Mouse (Mus musculus): Measurements from ENCODE around the gene Il6ra.
"Not testable (repeated sequence)": the region's sequence is repeated elsewhere in the genome, so short reads cannot be mapped to it uniquely, and the experiment has no call there.

The Il6ra gene

GRCm38 (mm10) chr3:89872684-89873083 is 40.3 kb downstream of the Il6ra start:
- no peak for DNase-seq

- no peak for DNase-seq
These were observed 40.8 kb downstream of the Il6ra start for GRCm38 (mm10) chr3:89872209-89872608.

DNA sequence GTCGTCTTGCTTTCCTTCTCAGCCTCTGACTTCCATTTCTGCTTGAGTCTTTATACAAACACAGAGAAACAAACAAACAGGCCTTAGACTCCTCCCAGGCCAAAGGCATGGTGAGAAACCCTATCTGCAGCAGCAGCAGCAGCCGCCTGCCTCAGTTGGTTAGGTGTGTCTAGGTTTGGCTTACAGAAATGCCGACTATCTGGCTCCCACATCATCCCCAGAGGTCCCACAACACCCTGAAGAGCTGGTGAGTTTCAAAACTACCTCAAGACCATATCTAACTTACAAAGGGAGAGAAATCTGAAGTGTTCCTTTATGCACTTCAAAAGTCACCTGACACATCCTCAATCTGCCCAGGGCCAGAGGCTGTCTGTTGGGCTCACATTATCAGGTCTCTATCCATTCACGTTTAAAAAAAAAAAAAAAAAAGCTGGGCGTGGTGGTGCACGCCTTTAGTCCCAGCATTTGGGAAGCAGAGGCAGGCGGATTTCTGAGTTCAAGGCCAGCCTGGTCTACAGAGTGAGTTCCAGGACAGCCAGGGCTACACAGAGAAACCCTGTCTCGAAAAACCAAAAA is 41.6 kb downstream of the Il6ra start:
- no peak for DNase-seq

DNA sequence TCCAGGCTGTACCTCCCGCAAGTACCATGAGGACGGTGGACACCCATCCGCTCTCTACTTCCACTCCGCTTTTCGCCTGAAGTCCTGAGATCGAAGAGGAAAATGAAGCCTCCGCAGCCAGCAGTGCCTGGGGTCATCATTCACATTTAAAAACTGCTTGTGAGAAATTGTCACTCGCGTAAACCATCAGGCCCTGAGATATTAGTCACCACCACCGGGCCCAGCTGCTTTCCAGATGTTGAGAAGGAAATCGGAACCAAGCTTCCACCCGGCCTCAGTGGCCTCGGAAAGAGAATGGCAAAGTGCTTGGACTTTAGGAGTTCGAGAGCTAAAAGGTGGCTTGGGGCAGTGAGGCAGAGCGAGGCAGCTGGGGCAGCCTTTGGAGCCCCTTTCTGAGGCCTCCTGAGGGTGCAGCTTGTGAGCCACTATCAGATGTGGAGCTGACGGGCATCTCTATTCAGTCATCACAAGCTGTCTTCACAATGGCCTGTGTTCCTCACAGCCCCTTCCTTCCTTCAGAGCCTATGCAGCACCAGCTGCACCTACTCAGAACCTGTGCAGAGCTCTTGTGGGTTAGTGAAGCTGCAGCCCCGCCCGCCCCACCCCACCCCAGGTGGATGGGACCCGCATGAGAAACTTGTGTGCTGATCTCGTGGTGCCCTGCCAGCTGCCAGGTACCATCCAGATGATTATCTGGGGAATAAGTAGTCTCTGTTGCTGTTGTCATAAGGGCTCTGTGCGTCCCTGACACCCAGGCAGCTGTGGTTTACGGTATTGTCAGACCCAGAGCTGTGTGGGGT is 42.3 kb downstream of the Il6ra start:
- no peak for DNase-seq

DNA sequence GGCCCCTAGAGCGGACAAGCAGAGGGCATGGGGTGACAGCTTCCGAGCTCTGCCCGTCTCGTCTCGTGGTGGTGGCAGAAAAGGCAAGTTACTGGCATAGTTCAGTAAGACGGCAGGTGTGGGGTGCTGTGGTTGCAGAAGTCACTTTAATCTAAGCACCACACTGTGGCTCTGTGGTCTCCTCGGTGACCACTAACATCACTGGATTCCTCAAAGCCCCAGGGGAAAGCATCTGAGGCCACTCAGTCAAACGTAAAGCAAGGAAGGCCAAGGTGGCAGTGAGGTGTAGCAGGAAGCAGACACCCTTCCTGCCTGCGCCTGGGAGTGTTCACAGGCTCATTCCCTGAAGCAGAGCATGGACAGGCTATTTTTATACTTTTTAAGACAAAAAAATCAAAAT is 43.4 kb downstream of the Il6ra start:
- no peak for DNase-seq

DNA sequence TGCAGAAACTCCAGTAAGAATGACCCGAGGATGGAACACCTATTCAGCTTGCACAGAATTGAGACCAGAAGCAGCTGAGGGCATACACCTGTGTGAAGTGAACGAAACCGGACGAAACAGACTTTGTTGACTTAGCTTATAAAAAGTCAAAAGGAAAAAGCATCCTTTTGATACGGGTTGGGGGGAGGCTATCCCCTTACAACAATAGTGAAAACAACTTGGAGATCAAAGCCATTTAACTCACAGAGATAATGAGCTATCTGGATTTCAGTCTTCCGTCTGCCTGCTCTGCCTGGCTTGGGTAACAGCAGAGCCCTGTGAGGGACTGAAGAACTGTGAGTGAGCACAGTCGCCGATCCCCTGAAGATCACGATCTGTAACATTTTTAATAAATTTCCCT is 44.0 kb downstream of the Il6ra start:
- no peak for DNase-seq

DNA sequence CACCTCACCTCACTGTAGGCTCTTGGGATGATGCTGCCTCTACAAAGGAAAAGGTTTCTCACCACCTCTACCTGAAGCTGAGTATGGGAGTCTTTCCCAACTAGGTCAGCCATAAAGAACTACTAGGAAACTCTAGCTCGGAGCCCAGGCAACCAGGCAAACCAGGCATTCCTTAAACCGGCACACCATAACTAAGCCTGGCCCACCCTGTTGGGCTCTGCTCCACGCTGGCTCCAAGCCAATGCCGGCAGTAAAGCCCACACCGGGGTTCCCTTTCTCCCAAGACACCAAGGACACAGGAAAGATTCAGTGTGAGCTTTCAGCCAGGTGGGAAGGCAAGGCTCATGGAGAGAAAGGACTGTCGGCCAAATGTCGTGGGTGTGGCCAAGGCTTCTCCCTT is 44.6 kb downstream of the Il6ra start:
- no peak for DNase-seq

DNA sequence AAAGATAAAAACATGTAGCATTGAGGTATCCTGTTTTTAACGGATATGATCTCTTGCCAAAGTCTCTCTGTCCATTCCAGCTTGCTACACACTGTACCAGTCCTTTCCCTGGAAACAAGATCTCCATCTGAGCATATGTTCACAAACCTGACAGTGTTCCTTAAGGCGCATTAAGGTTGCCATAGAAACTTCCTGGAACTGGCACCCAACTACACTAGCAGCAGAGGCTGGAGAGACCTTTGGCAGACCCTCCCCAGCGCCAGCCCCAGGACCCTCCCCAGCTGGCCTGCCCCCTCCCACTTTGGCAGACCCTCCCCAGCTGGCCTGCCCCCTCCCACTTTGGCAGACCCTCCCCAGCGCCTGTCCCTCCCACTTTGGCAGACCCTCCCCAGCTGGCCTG is 45.3 kb downstream of the Il6ra start:
- DNase-seq, result no peak

DNA sequence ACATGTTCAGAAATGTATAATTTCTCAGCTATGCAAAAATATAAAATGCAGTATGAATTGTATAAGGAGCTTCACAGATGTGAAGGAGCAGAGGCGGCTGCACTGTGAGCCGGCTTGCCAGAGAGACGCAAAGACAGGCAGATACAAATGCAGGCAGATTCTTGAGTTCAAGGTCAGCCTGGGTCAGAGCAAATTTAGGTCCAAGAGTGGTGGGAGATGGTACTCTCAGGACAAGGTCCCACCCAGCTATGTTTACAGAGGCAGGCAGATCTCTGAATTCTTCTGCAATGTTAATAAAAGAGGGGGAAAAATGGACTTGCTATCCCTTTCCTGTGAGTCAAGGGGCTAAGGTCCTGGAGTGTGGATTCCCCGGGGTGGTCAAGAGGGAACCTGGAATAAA is 47.2 kb downstream of the Il6ra start:
- DNase-seq, result no peak

GRCm38 (mm10) chr3:89865020-89865419 is 48.0 kb downstream of the Il6ra start:
- DNase-seq, result no peak

DNA sequence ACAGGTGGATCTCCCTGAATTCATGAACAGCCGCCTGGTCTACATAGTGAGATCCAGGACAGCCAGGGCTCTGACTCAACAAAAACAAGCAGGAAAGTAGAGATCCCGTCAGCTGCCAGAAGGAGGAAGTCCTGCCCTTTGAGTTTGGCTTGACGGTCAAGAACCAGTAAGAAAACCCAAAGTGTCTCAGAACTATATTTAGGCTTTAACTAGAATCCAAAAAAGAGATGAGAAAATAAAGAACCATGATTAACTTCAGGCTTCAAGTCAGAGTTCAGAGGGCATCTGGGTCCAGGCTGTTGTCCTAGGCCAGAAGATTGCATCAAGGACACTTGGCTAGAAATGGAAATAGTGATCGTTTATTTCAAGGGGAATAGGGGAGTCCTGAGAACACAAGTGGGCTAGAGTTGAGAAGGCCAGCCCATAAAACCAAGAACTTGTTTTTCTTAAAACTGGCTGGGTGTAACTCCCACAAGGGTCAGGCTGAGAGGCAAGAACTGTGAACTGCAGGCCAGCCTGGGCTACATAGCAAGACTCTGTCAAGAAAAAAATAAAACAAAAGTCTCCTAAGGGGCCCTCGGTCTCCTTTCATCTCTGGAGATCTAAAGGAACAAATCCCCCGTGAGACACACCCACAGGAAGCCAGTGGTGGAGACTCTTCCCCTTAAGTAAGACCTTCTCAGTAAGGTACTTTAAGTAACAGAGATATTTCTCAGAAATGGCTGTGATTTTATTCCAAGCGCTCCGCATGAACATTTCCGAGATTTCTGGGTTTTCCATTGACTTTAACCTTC is 49.1 kb downstream of the Il6ra start:
- DNase-seq, result no peak

GRCm38 (mm10) chr3:89863276-89863675 is 49.7 kb downstream of the Il6ra start:
- not testable (repeated sequence) for DNase-seq

DNA sequence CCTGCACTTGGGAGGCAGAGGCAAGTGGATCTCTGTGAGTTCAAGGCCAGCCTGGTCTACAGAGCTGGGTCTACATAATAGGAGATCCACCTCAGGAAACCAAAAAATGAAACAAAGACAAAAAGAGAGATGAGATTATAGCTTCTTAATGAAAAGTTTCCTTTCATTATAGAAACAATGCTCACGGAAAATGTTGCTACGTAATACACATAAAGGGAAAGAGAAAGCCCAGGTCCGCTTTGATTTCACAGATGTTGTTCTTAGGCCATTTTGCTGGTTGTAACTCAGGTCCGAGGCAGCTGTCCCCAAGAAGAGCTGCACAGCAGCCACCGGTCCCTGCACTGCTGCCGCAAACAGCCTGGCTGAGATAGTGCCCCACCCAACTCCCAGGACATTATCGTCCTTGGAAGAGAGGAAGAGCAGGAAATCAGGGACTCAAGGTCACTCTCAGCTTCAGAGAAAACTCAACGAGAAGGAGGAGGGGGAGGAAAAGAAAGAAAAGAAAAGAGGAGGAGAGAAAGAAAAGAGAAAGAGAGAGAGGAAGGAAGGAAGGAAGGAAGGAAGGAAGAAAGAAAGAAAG is 50.7 kb downstream of the Il6ra start:
- no peak for DNase-seq

DNA sequence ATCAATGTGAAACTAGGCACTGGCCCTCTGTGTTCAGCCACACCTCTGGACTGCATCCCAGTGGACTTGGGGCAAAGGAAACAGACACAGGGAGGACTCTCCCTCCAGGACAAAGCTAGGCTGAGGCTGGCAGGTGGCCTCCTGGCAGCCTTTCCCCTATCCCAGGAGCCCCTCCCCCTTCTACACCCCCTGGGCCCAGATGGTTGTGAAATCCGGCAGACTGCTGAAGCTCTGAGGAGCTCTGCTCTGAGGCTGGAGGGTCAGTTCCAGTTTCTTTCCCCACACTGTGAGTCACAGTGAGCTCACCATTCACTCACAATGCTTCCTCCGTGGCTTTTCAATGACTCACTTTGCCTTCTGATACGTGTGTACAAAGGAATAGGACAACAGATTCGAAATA is 51.9 kb downstream of the Il6ra start:
- no peak for DNase-seq

DNA sequence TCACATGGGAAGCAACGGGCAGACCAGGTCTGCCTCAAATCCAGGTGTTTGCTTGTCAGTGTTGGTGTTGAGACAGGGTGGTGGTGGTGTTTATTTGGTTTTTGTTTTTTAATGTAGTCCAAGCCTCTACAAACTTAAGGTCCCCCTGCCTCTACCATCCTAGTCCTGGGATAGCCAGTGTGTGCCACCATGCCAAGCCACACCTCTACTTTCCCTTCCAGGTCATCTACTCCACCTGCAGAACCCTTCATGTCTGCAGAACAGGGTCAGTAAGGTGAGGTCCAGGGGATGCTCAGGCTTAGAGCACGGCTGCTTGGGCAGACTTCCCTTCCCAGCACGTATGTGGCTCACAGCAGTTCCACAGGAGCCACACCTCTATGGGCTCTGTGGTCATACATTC is 52.7 kb downstream of the Il6ra start:
- no peak for DNase-seq

- DNase-seq, result no peak
These were observed 53.1 kb downstream of the Il6ra start for GRCm38 (mm10) chr3:89859936-89860335.

GRCm38 (mm10) chr3:89858888-89859287 is 54.1 kb downstream of the Il6ra start:
- no peak for DNase-seq

DNA sequence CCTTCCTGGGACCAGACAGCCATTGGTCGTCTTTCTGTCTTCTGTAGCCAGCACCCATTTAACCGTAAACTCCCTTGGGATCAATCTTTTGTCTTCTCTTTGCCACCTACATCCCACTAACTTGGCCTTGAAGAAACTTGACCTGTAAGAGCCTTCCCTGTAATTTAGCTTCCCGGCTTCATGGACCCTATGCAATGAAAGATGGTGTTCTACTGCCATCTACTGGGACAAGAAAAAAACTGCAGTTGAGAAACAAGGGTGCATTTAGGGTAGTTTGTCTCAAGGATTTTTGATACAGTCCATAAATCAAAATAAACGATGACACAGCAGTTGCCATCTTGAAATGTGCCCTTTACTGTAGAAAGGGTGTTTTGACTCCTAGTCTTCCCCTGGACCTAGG is 54.9 kb downstream of the Il6ra start:
- DNase-seq, result no peak

GRCm38 (mm10) chr3:89857353-89857752 is 55.6 kb downstream of the Il6ra start:
- no peak for DNase-seq

- DNase-seq, result no peak
These were observed 59.2 kb downstream of the Il6ra start for GRCm38 (mm10) chr3:89853752-89854151.

DNA sequence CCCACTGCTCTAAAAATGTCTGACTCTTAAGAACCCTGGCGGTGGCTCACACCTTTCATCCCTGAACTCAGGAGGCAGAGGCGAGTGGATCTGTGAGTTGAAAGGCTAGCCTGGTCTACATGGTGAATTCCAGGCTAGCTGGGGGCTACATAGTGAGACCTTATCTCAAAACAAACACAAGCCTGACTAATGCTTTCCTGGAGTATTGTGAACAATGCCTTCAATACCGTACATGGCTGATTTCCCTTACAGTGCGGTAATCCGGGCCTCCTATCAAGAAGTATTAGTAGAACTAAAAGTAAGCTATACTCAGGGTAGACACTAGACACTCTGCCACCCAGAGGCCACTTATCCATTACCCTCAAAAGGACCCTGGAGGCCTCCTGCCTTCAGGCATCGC is 64.9 kb downstream of the Il6ra start:
- DNase-seq, result no peak

GRCm38 (mm10) chr3:89847596-89847995 is 65.4 kb downstream of the Il6ra start:
- no peak for DNase-seq

DNA sequence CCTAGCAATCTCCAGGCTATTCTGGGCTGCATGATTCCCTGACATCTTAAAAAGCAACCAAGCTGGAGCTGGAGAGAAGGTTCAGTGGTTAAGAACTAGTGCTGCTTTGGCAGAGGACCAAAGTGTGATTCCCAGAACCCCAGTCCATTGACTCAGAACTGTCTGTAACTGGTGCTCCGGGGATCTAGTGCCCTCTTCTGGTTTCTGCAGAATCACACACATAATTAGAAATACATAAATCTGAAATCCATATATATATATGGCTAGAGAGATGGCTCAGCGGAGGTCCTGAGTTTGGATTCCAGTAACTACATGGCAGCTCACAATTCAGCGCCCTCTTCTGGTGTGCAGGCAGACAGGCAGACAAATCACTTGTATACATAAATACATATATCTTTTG is 65.9 kb downstream of the Il6ra start:
- no peak for DNase-seq

DNA sequence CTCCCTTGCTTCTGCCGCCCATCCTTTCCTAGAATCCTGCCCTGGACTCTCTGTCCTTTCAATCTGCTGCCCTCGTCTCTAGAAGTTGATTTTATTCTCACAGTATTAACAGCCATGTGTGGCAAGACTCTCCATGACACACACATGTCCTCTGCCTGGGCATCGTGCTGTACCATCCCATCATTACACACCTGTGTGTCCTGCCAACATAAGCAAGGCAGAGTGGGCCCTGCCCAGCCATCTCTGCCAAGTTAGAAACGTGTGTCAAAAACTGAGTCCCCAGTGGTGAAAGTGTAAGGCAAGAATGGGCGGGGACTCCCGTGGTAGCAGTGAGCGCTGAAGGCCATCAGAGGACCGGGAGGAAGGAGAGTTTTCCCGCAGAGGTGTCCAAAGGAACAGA is 67.2 kb downstream of the Il6ra start:
- no peak for DNase-seq

Measured in cerebellum, adult 9-11 months (tissue).